Mouse (Mus musculus): ENCODE measurements around the gene Serping1.
"Not testable (repeated sequence)": the region's sequence is repeated elsewhere in the genome, so short reads cannot be mapped to it uniquely, and the experiment has no call there.

The Serping1 gene

GRCm38 (mm10) chr2:84738271-84738911, 36.9 kb downstream of the Serping1 start:
- no peak for DNase-seq (ENCODE audit: low spot score)

- DNase-seq (ENCODE audit: low spot score), result no peak
These were observed 37.8 kb downstream of the Serping1 start for GRCm38 (mm10) chr2:84737451-84737925.

- no peak for DNase-seq (ENCODE audit: low spot score)
These were observed 38.7 kb downstream of the Serping1 start for GRCm38 (mm10) chr2:84736312-84737161.

GRCm38 (mm10) chr2:84735346-84735920, 39.8 kb downstream of the Serping1 start:
- no peak for DNase-seq (ENCODE audit: low spot score)

GRCm38 (mm10) chr2:84734919-84735318, 40.3 kb downstream of the Serping1 start:
- no peak for DNase-seq (ENCODE audit: low spot score)

- no peak for DNase-seq (ENCODE audit: low spot score)
These were observed 40.8 kb downstream of the Serping1 start for GRCm38 (mm10) chr2:84734351-84734864.

GRCm38 (mm10) chr2:84733579-84734300, 41.5 kb downstream of the Serping1 start, which contains the start of gene Ypel4:
Gene Ypel4 (plus strand): TSS chr2:84734058.
- DNase-seq (ENCODE audit: low spot score), result no peak

GRCm38 (mm10) chr2:84732394-84732793, 42.9 kb downstream of the Serping1 start:
- no peak for DNase-seq (ENCODE audit: low spot score)

GRCm38 (mm10) chr2:84731206-84731605, 44.0 kb downstream of the Serping1 start:
- no peak for DNase-seq (ENCODE audit: low spot score)

GRCm38 (mm10) chr2:84728191-84728590, 47.1 kb downstream of the Serping1 start:
- DNase-seq (ENCODE audit: low spot score), result not testable (repeated sequence)

GRCm38 (mm10) chr2:84727172-84727858, 47.9 kb downstream of the Serping1 start, which contains the start of gene Clp1:
Gene Clp1 (minus strand): TSS chr2:84727350.
- peak; percentile 99 for DNase-seq (ENCODE audit: low spot score)

GRCm38 (mm10) chr2:84726716-84727115, 48.5 kb downstream of the Serping1 start:
- no peak for DNase-seq (ENCODE audit: low spot score)

GRCm38 (mm10) chr2:84725770-84726169, 49.5 kb downstream of the Serping1 start:
- no peak for DNase-seq (ENCODE audit: low spot score)

- DNase-seq (ENCODE audit: low spot score), result no peak
These were observed 51.4 kb downstream of the Serping1 start for GRCm38 (mm10) chr2:84723856-84724255.

- no peak for DNase-seq (ENCODE audit: low spot score)
These were observed 54.1 kb downstream of the Serping1 start for GRCm38 (mm10) chr2:84721182-84721581.

- no peak for DNase-seq (ENCODE audit: low spot score)
These were observed 54.5 kb downstream of the Serping1 start for GRCm38 (mm10) chr2:84720718-84721117.

- no peak for DNase-seq (ENCODE audit: low spot score)
These were observed 57.9 kb downstream of the Serping1 start for GRCm38 (mm10) chr2:84717357-84717756.

GRCm38 (mm10) chr2:84716423-84717355, 58.6 kb downstream of the Serping1 start:
- peak; percentile 80 for DNase-seq (ENCODE audit: low spot score)

GRCm38 (mm10) chr2:84715562-84716361, 59.5 kb downstream of the Serping1 start:
- peak; percentile 98 for DNase-seq (ENCODE audit: low spot score)
